16 mouse cellular contexts compared by ENCODE assay signal in the genomic region with DNA sequence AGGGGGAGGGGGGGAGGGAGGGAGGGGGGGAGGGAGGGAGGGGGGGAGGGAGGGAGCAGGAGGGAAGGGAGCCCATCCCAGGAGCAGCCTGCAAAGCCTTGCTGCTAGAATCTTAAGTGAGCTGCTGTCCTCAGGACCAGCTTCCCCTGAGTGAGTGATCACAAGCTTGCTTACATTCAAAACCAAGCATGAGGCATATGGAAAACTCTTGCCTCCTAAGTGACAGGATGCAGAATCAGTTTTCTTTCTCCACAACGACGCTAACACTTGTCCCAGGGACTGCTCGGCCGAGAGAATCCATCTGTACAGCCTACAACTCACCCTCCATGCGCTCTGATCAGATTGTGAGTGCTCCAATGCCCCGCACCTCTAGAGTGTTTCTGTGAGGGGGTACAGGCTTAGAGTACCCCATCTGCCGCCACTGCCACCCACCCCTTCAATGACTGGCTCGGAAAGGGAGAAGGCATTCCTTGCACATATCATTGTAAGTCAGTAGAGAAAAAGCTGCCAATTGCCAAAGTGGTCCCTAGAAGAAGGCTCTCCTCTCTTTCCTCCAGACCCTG.
DNase-seq lines count a peak whose midpoint lies in the region; ATAC-seq lines count a peak whose summit lies in the region.
"Had no signal": no experiment of that assay in that cellular context is flagged by ENCODE, and none has a peak within 500 bp of the region (broad histone marks: within the 10 kb centered on the region; RNA-seq: fewer than 3 reads in every experiment).

No protein-coding gene starts in this region.

- no peak for DNase-seq in heart, adult 18-20 months
- no peak for DNase-seq in lung, postnatal 36 days
- peak; percentile 53 for DNase-seq in forebrain, embryonic 14.5 days (ENCODE audit: low spot score)
- DNase-seq in adipocyte (ENCODE audit: low spot score), result no peak
- DNase-seq: adrenal gland, postnatal 25 days; cerebellum, adult 11 months; gastrocnemius, adult 2 months; kidney, adult 8-10 months; kidney, postnatal 4 days; right cerebral cortex, postnatal 14 days had no signal

- no peak overlapping the region for H3K9ac ChIP-seq in heart, embryonic 13.5 days
- H3K9ac ChIP-seq in lung, embryonic 16.5 days (ENCODE audit: low read length), result no peak overlapping the region
- H3K9ac ChIP-seq in forebrain, embryonic 14.5 days (ENCODE audit: low read length), result 0 out of 2 replicates have a peak overlapping the region, but pooled peaks have one; percentile 21
- peak overlapping the region; percentile 39; the same call in 1 of the 2 replicates for H3K9ac ChIP-seq in midbrain, embryonic 16.5 days (ENCODE audit: low read depth, low read length)
- H3K9ac ChIP-seq: liver, embryonic 12.5 days had no signal

- 0 out of 2 replicates have a peak overlapping the region, but pooled peaks have one; percentile 16 for H3K27ac ChIP-seq in heart, embryonic 13.5 days (replicated peaks)
- peak overlapping the region; percentile 63 for H3K27ac ChIP-seq in lung, embryonic 16.5 days (ENCODE audit: low read length)
- peak overlapping the region; percentile 90 for H3K27ac ChIP-seq in forebrain, embryonic 14.5 days (ENCODE audit: low read depth, low read length)
- no peak overlapping the region; the same call in 1 of the 2 replicates for H3K27ac ChIP-seq in midbrain, embryonic 16.5 days (ENCODE audit: low read length)
- H3K27ac ChIP-seq: gastrocnemius, adult 2 months; liver, embryonic 12.5 days; macrophage had no signal

- ATAC-seq in heart, embryonic 13.5 days (ENCODE audit: extremely low read depth, insufficient number of reproducible peaks, low FRiP score, low TSS enrichment), result no peak
- ATAC-seq in lung, embryonic 16.5 days (ENCODE audit: low read depth), result no peak
- peak; percentile 60 for ATAC-seq in forebrain, embryonic 14.5 days
- ATAC-seq in midbrain, embryonic 16.5 days, result no peak
- ATAC-seq: liver, embryonic 12.5 days had no signal

- 34% methylated on average over 8 of the region's 8 CpGs for WGBS in heart, embryonic 13.5 days
- WGBS in lung, embryonic 16.5 days, result 45% methylated on average over 8 of the region's 8 CpGs
- WGBS in forebrain, embryonic 14.5 days, result 58% methylated on average over 8 of the region's 8 CpGs
- 72% methylated on average over 8 of the region's 8 CpGs for WGBS in midbrain, embryonic 16.5 days

- peaks cover 16% of the 10 kb centered on the region for H3K4me1 ChIP-seq in heart, embryonic 13.5 days
- H3K4me1 ChIP-seq in lung, embryonic 16.5 days (replicated peaks; ENCODE audit: control insufficient read depth, insufficient read depth, low read length), result peaks cover 18% of the 10 kb centered on the region
- H3K4me1 ChIP-seq in forebrain, embryonic 14.5 days (ENCODE audit: control insufficient read depth, insufficient read depth, low read length), result peaks cover 23% of the 10 kb centered on the region
- H3K4me1 ChIP-seq in midbrain, embryonic 16.5 days (ENCODE audit: control insufficient read depth, insufficient read depth, low read length), result peaks cover 23% of the 10 kb centered on the region
- H3K4me1 ChIP-seq: liver, embryonic 12.5 days had no signal

- H3K27me3 ChIP-seq in heart, embryonic 13.5 days (replicated peaks), result peaks cover 25% of the 10 kb centered on the region
- no peaks in the 10 kb centered on the region for H3K27me3 ChIP-seq in lung, embryonic 16.5 days (ENCODE audit: control insufficient read depth, insufficient read depth, low read depth, low read length)
- H3K27me3 ChIP-seq in forebrain, embryonic 14.5 days (replicated peaks; ENCODE audit: control insufficient read depth, insufficient read depth, low read length), result no peaks in the 10 kb centered on the region
- H3K27me3 ChIP-seq in midbrain, embryonic 16.5 days (ENCODE audit: control insufficient read depth, insufficient read depth, low read depth, low read length), result no peaks in the 10 kb centered on the region

- no peak overlapping the region for H3K4me3 ChIP-seq in heart, embryonic 13.5 days
- H3K4me3 ChIP-seq in lung, embryonic 16.5 days (ENCODE audit: low read length), result no peak overlapping the region
- H3K4me3 ChIP-seq in forebrain, embryonic 14.5 days (ENCODE audit: low read depth, low read length), result no peak overlapping the region
- no peak overlapping the region for H3K4me3 ChIP-seq in midbrain, embryonic 16.5 days (ENCODE audit: low read depth, low read length)
- H3K4me3 ChIP-seq: gastrocnemius, adult 2 months; liver, embryonic 12.5 days had no signal

- H3K4me2 ChIP-seq in heart, embryonic 13.5 days, result peak overlapping the region; percentile 25; the same call in 1 of the 2 replicates
- no peak overlapping the region for H3K4me2 ChIP-seq in lung, embryonic 16.5 days (ENCODE audit: low read depth, low read length)
- H3K4me2 ChIP-seq in forebrain, embryonic 14.5 days (ENCODE audit: low read length), result 0 out of 2 replicates have a peak overlapping the region, but pooled peaks have one; percentile 12
- H3K4me2 ChIP-seq in midbrain, embryonic 16.5 days (ENCODE audit: low read length), result no peak overlapping the region
- H3K4me2 ChIP-seq: liver, embryonic 12.5 days had no signal

- H3K9me3 ChIP-seq in heart, embryonic 13.5 days, result no peaks in the 10 kb centered on the region
- no peaks in the 10 kb centered on the region for H3K9me3 ChIP-seq in lung, embryonic 16.5 days (ENCODE audit: control insufficient read depth, low read length)
- H3K9me3 ChIP-seq in forebrain, embryonic 14.5 days (replicated peaks; ENCODE audit: control insufficient read depth, low read length), result no peaks in the 10 kb centered on the region
- no peaks in the 10 kb centered on the region for H3K9me3 ChIP-seq in midbrain, embryonic 16.5 days (replicated peaks; ENCODE audit: control insufficient read depth, low read length, poor library complexity, severe bottlenecking)
- H3K9me3 ChIP-seq: liver, embryonic 12.5 days had no signal

- no peaks in the 10 kb centered on the region for H3K36me3 ChIP-seq in heart, embryonic 13.5 days
- H3K36me3 ChIP-seq in lung, embryonic 16.5 days (ENCODE audit: control insufficient read depth, insufficient read depth, low read length), result no peaks in the 10 kb centered on the region
- no peaks in the 10 kb centered on the region for H3K36me3 ChIP-seq in forebrain, embryonic 14.5 days (ENCODE audit: control insufficient read depth, insufficient read depth, low read length)
- no peaks in the 10 kb centered on the region for H3K36me3 ChIP-seq in midbrain, embryonic 16.5 days (ENCODE audit: control insufficient read depth, insufficient read depth, low read length)
- H3K36me3 ChIP-seq: G1E; liver, embryonic 12.5 days had no signal

Comparison
In these comparisons a context has a peak if more than half of its experiments do, and no peak if none do; other contexts are left out.
1. H3K4me2 ChIP-seq: peak in heart, embryonic 13.5 days (single experiment) and forebrain, embryonic 14.5 days (single experiment); none in lung, embryonic 16.5 days (single experiment) and midbrain, embryonic 16.5 days (single experiment).
2. H3K9ac ChIP-seq: peak in forebrain, embryonic 14.5 days (single experiment) and midbrain, embryonic 16.5 days (single experiment); none in heart, embryonic 13.5 days (single experiment) and lung, embryonic 16.5 days (single experiment).